Mouse (Mus musculus) embryonic facial prominence, embryonic 11.5 days (tissue): ENCODE results near the gene Mctp2. TPM values are rescaled to one million over a fixed set of nuclear protein-coding genes. Genes with fewer than 3 reads are reported as not detected.

Experiments used
- ATAC-seq: fragments of 200-750 bp; cut with Nextera tagmentation; replicated peaks from 2 replicates; pipeline ENCODE4 v1.8.0; 2017; ENCODE audit warnings: low read depth; ENCODE audit not compliant: insufficient number of reproducible peaks, low FRiP score, low TSS enrichment
- DNase-seq: peaks from one replicate; pipeline ENCODE4 v3.0.0-alpha.2; 2015; ENCODE audit warnings: low spot score
- H3K27ac ChIP-seq: fragments of 300-500 bp; sonication (generic); replicated peaks from 2 replicates; pipeline ENCODE4 v1.5.1; 2014; ENCODE audit warnings: mild to moderate bottlenecking, low read depth, low read length, control low read depth
- H3K27me3 ChIP-seq: fragments of 300-500 bp; sonication (generic); 2 replicates; pipeline ENCODE4 v1.6.1; 2014; ENCODE audit warnings: mild to moderate bottlenecking, low read length, moderate library complexity, mixed read lengths; ENCODE audit not compliant: control insufficient read depth, insufficient read depth
- H3K36me3 ChIP-seq: fragments of 300-500 bp; sonication (generic); replicated peaks from 2 replicates; pipeline ENCODE4 v1.6.1; 2014; ENCODE audit warnings: low read depth, mild to moderate bottlenecking, low read length, moderate library complexity, mixed read lengths; ENCODE audit not compliant: control insufficient read depth, insufficient read depth
- H3K4me1 ChIP-seq: fragments of 300-500 bp; sonication (generic); 2 replicates; pipeline ENCODE4 v1.6.1; 2014; ENCODE audit warnings: low read length, mixed read lengths; ENCODE audit not compliant: control insufficient read depth, insufficient read depth
- H3K4me2 ChIP-seq: fragments of 300-500 bp; sonication (generic); 2 replicates; pipeline ENCODE4 v1.6.1; 2014; ENCODE audit warnings: low read depth, mild to moderate bottlenecking, control low read depth, low read length, moderate library complexity
- H3K4me3 ChIP-seq: fragments of 300-500 bp; sonication (generic); 2 replicates; pipeline ENCODE4 v1.5.1; 2014; ENCODE audit warnings: low read depth, low read length, control low read depth
- H3K9ac ChIP-seq: fragments of 300-500 bp; sonication (generic); replicated peaks from 2 replicates; pipeline ENCODE4 v1.6.1; 2014; ENCODE audit warnings: mild to moderate bottlenecking, control low read depth, low read length
- H3K9me3 ChIP-seq: fragments of 300-500 bp; sonication (generic); replicated peaks from 2 replicates; pipeline ENCODE4 v1.6.1; 2016; ENCODE audit warnings: mild to moderate bottlenecking, low read length, inconsistent platforms, mixed read lengths; ENCODE audit not compliant: control insufficient read depth
- WGBS: fragments of 180-500 bp; shearing (Covaris S2); extraction: QIAGEN DNeasy Blood & Tissue Kit; methylation state at CpG from one replicate; pipeline ENCODE4 v1.1.7; 2014; 5-methylcytosine and 5-hydroxymethylcytosine counted together
- polyA plus RNA-seq: library from polyadenylated mRNA; unstranded; fragments of >200 nt; fragmentation: Nextera tagmentation; extraction: Ambion mirVana; gene quantifications from 2 replicates; pipeline ENCODE4 v1.2.1, GENCODE M21; 2014

The Mctp2 gene
- polyA plus RNA-seq, 1 experiment from 2014 or later, result 0.52 TPM

- H3K4me2 ChIP-seq, result no peak overlapping the region
- 57% methylated on average over 1 of the region's 1 CpGs for WGBS
- ATAC-seq, result no peak
- no peaks in the 10 kb centered on the region for H3K9me3 ChIP-seq
- H3K36me3 ChIP-seq, result no peaks in the 10 kb centered on the region
- H3K4me3 ChIP-seq, result no peak overlapping the region
- H3K27ac ChIP-seq, result no peak overlapping the region
- DNase-seq, result no peak
- no peaks in the 10 kb centered on the region for H3K4me1 ChIP-seq
- no peak overlapping the region for H3K9ac ChIP-seq
- H3K27me3 ChIP-seq, result no peaks in the 10 kb centered on the region
Measured at GRCm38 (mm10) chr7:72096973-72097372, 209.4 kb downstream of the Mctp2 start.

GRCm38 (mm10) chr7:72096433-72096832, 210.0 kb downstream of the Mctp2 start:
- H3K9ac ChIP-seq, result no peak overlapping the region
- WGBS, result 51% methylated on average over 3 of the region's 3 CpGs
- no peak overlapping the region for H3K4me3 ChIP-seq
- no peaks in the 10 kb centered on the region for H3K4me1 ChIP-seq
- H3K27me3 ChIP-seq, result no peaks in the 10 kb centered on the region
- no peaks in the 10 kb centered on the region for H3K9me3 ChIP-seq
- ATAC-seq (no peak), DNase-seq (no peak)
- no peaks in the 10 kb centered on the region for H3K36me3 ChIP-seq
- no peak overlapping the region for H3K27ac ChIP-seq
- no peak overlapping the region for H3K4me2 ChIP-seq

GRCm38 (mm10) chr7:72089463-72090175, 216.8 kb downstream of the Mctp2 start:
- DNase-seq, result no peak
- no peaks in the 10 kb centered on the region for H3K9me3 ChIP-seq
- H3K27ac ChIP-seq, result no peak overlapping the region
- H3K27me3 ChIP-seq, result no peaks in the 10 kb centered on the region
- 86% methylated on average over 3 of the region's 3 CpGs for WGBS
- ATAC-seq, result no peak
- H3K4me1 ChIP-seq, result no peaks in the 10 kb centered on the region
- H3K4me2 ChIP-seq, result no peak overlapping the region
- H3K9ac ChIP-seq, result no peak overlapping the region
- H3K36me3 ChIP-seq, result no peaks in the 10 kb centered on the region
- no peak overlapping the region for H3K4me3 ChIP-seq

- ATAC-seq (no peak; the same call in 1 of the 2 replicates), DNase-seq (peak; percentile 43)
- no peaks in the 10 kb centered on the region for H3K36me3 ChIP-seq
- no peak overlapping the region for H3K27ac ChIP-seq
- H3K9me3 ChIP-seq, result no peaks in the 10 kb centered on the region
- H3K4me2 ChIP-seq, result no peak overlapping the region
- H3K9ac ChIP-seq, result no peak overlapping the region
- no peak overlapping the region for H3K4me3 ChIP-seq
- H3K27me3 ChIP-seq, result no peaks in the 10 kb centered on the region
- no peaks in the 10 kb centered on the region for H3K4me1 ChIP-seq
- 21% methylated on average over 1 of the region's 1 CpGs for WGBS
Measured at GRCm38 (mm10) chr7:72080705-72081104, 225.7 kb downstream of the Mctp2 start.

GRCm38 (mm10) chr7:72078896-72079295, 227.5 kb downstream of the Mctp2 start:
- Histone ChIP-seq H3K9me3 (no peaks in the 10 kb centered on the region), H3K9ac (no peak overlapping the region), H3K4me1 (no peaks in the 10 kb centered on the region), H3K36me3 (no peaks in the 10 kb centered on the region), H3K4me2 (no peak overlapping the region), H3K27me3 (no peaks in the 10 kb centered on the region), H3K4me3 (no peak overlapping the region), H3K27ac (no peak overlapping the region)
- DNase-seq, result no peak
- 66% methylated on average over 5 of the region's 5 CpGs for WGBS
- ATAC-seq, result no peak

- no peak overlapping the region for H3K27ac ChIP-seq
- WGBS, result 89% methylated on average over 13 of the region's 13 CpGs
- H3K36me3 ChIP-seq, result no peaks in the 10 kb centered on the region
- H3K9me3 ChIP-seq, result no peaks in the 10 kb centered on the region
- no peak overlapping the region for H3K4me3 ChIP-seq
- H3K4me1 ChIP-seq, result no peaks in the 10 kb centered on the region
- no peak overlapping the region for H3K4me2 ChIP-seq
- no peak for DNase-seq
- no peak overlapping the region for H3K9ac ChIP-seq
- no peaks in the 10 kb centered on the region for H3K27me3 ChIP-seq
- ATAC-seq, result no peak
Measured at GRCm38 (mm10) chr7:72071418-72072184, 234.8 kb downstream of the Mctp2 start.

- ATAC-seq, result no peak
- no peak overlapping the region for H3K4me3 ChIP-seq
- H3K4me1 ChIP-seq, result no peaks in the 10 kb centered on the region
- WGBS, result 72% methylated on average over 2 of the region's 2 CpGs
- no peak overlapping the region for H3K9ac ChIP-seq
- H3K27ac ChIP-seq, result no peak overlapping the region
- no peak overlapping the region for H3K4me2 ChIP-seq
- no peak for DNase-seq
- H3K9me3 ChIP-seq, result no peaks in the 10 kb centered on the region
- no peaks in the 10 kb centered on the region for H3K27me3 ChIP-seq
- no peaks in the 10 kb centered on the region for H3K36me3 ChIP-seq
Measured at GRCm38 (mm10) chr7:72068454-72068853, 238.0 kb downstream of the Mctp2 start.

- no peaks in the 10 kb centered on the region for H3K27me3 ChIP-seq
- no peaks in the 10 kb centered on the region for H3K36me3 ChIP-seq
- no peak overlapping the region for H3K27ac ChIP-seq
- no peaks in the 10 kb centered on the region for H3K4me1 ChIP-seq
- 85% methylated on average over 2 of the region's 2 CpGs for WGBS
- no peaks in the 10 kb centered on the region for H3K9me3 ChIP-seq
- DNase-seq (no peak), ATAC-seq (no peak)
- no peak overlapping the region for H3K9ac ChIP-seq
- H3K4me3 ChIP-seq, result no peak overlapping the region
- H3K4me2 ChIP-seq, result no peak overlapping the region
Measured at GRCm38 (mm10) chr7:72066352-72066751, 240.1 kb downstream of the Mctp2 start.
